Mouse (Mus musculus) MEL (cell line): ENCODE results near the gene Afap1l2. TPM values are rescaled to one million over a fixed set of nuclear protein-coding genes. Genes with fewer than 3 reads are reported as not detected.

Experiments
- DNase-seq: peaks from one replicate; pipeline ENCODE4 v3.0.0; 2011; ENCODE audit warnings: low read depth, low spot score
- H3K27ac ChIP-seq: 2 replicates; pipeline ENCODE4 v1.5.1; 2012; ENCODE audit warnings: low read depth, mild to moderate bottlenecking, control low read depth, low read length, moderate library complexity; ENCODE audit not compliant: control insufficient read depth
- H3K27me3 ChIP-seq, 2 experiments: fragments of 150-350 bp in 1 of 2; sonication (generic) in 1 of 2; 2 replicates each; pipeline ENCODE4 v1.6.1; 2012; ENCODE audit warnings: low read length in 2 of 2, mild to moderate bottlenecking in 2 of 2, improper control_type of control experiment in 1 of 2, moderate library complexity in 1 of 2; ENCODE audit not compliant: insufficient read depth in 2 of 2, control insufficient read depth in 1 of 2
- H3K36me3 ChIP-seq, 2 experiments: 2 replicates each; pipeline ENCODE4 v1.6.1; 2012 to 2014; ENCODE audit warnings: low read length in 2 of 2, improper control_type of control experiment in 1 of 2, inconsistent platforms in 1 of 2, mild to moderate bottlenecking in 1 of 2; ENCODE audit not compliant: insufficient read depth in 2 of 2, control insufficient read depth in 1 of 2
- H3K4me1 ChIP-seq, 2 experiments: fragments of 150-350 bp in 1 of 2; sonication (generic) in 1 of 2; 2 replicates each; pipeline ENCODE4 v1.6.1; 2012; ENCODE audit warnings: low read length in 2 of 2, improper control_type of control experiment in 1 of 2, mild to moderate bottlenecking in 1 of 2; ENCODE audit not compliant: insufficient read depth in 2 of 2, control insufficient read depth in 1 of 2
- H3K4me3 ChIP-seq, 2 experiments: fragments of 150-350 bp in 1 of 2; sonication (generic) in 1 of 2; 2 replicates each; pipeline ENCODE4 v1.5.1; 2012; ENCODE audit warnings: low read depth in 2 of 2, low read length in 2 of 2, mild to moderate bottlenecking in 2 of 2, moderate library complexity in 2 of 2, control low read depth in 1 of 2, improper control_type of control experiment in 1 of 2; ENCODE audit not compliant: control insufficient read depth in 1 of 2, insufficient read depth in 1 of 2
- H3K79me2 ChIP-seq: 2 replicates; pipeline ENCODE4 v1.6.1; 2012; ENCODE audit warnings: mild to moderate bottlenecking, low read length, moderate library complexity; ENCODE audit not compliant: control insufficient read depth, poor library complexity, insufficient read depth
- H3K9ac ChIP-seq: 2 replicates; pipeline ENCODE4 v1.6.1; 2012; ENCODE audit warnings: low read depth, mild to moderate bottlenecking, control low read depth, low read length, moderate library complexity; ENCODE audit not compliant: control insufficient read depth, poor library complexity, severe bottlenecking
- H3K9me3 ChIP-seq: fragments of 150-350 bp; sonication (generic); replicated peaks from 2 replicates; pipeline ENCODE4 v1.6.1; 2012; ENCODE audit warnings: mild to moderate bottlenecking, low read length, improper control_type of control experiment, moderate library complexity; ENCODE audit not compliant: insufficient read depth
- BHLHE40 ChIP-seq: IDR thresholded peaks from 2 replicates; pipeline ENCODE4 v1.6.1; 2012; ENCODE audit warnings: low read depth, mild to moderate bottlenecking, inconsistent platforms, low read length, improper control_type of control experiment, borderline replicate concordance
- CHD2 ChIP-seq: IDR thresholded peaks from 2 replicates; pipeline ENCODE4 v1.6.1; 2011; ENCODE audit warnings: low read length, improper control_type of control experiment
- E2F4 ChIP-seq: IDR thresholded peaks from 2 replicates; pipeline ENCODE4 v1.6.1; 2011; ENCODE audit warnings: low read depth, low read length, improper control_type of control experiment, borderline replicate concordance
- ELF1 ChIP-seq: IDR thresholded peaks from 2 replicates; pipeline ENCODE4 v1.6.1; 2014; ENCODE audit warnings: low read depth, mild to moderate bottlenecking, inconsistent platforms, low read length, improper control_type of control experiment, moderate library complexity
- EP300 ChIP-seq, 2 experiments: IDR thresholded peaks; 2 replicates each; pipeline ENCODE4 v1.6.1; 2011; ENCODE audit warnings: improper control_type of control experiment in 2 of 2, low read length in 2 of 2, low read depth in 1 of 2, mild to moderate bottlenecking in 1 of 2
- JUND ChIP-seq: IDR thresholded peaks from 2 replicates; pipeline ENCODE4 v1.6.1; 2011; ENCODE audit warnings: low read depth, mild to moderate bottlenecking, improper control_type of control experiment, low read length
- KAT2A ChIP-seq: conservative IDR thresholded peaks from 2 replicates; pipeline ENCODE4 v1.6.1; 2012; ENCODE audit warnings: low read depth, low read length, improper control_type of control experiment, inconsistent platforms
- MAFK ChIP-seq: IDR thresholded peaks from 2 replicates; pipeline ENCODE4 v1.6.1; 2011; ENCODE audit warnings: low read depth, mild to moderate bottlenecking, low read length, improper control_type of control experiment, borderline replicate concordance
- MAX ChIP-seq: IDR thresholded peaks from 2 replicates; pipeline ENCODE4 v1.6.1; 2011; ENCODE audit warnings: low read length, improper control_type of control experiment
- MAZ ChIP-seq: IDR thresholded peaks from 2 replicates; pipeline ENCODE4 v1.6.1; 2012; ENCODE audit warnings: low read depth, mild to moderate bottlenecking, inconsistent platforms, low read length, improper control_type of control experiment
- MEF2A ChIP-seq: IDR thresholded peaks from 2 replicates; pipeline ENCODE4 v1.6.1; 2014; ENCODE audit warnings: low read depth, mild to moderate bottlenecking, inconsistent platforms, low read length, improper control_type of control experiment; ENCODE audit not compliant: poor library complexity, insufficient replicate concordance, severe bottlenecking; ENCODE audit errors: extremely low read depth
- MXI1 ChIP-seq: IDR thresholded peaks from 2 replicates; pipeline ENCODE4 v1.6.1; 2011; ENCODE audit warnings: mild to moderate bottlenecking, low read depth, low read length, improper control_type of control experiment
- MYC ChIP-seq: IDR thresholded peaks from 2 replicates; pipeline ENCODE4 v1.6.1; 2011; ENCODE audit warnings: low read depth, mild to moderate bottlenecking, low read length, improper control_type of control experiment, moderate library complexity
- NELFE ChIP-seq: IDR thresholded peaks from 2 replicates; pipeline ENCODE4 v1.6.1; 2011; ENCODE audit warnings: low read depth, low read length, improper control_type of control experiment
- NRF1 ChIP-seq: IDR thresholded peaks from 2 replicates; pipeline ENCODE4 v1.6.1; 2014; ENCODE audit warnings: low read depth, mild to moderate bottlenecking, inconsistent platforms, low read length, improper control_type of control experiment, moderate library complexity; ENCODE audit not compliant: poor library complexity, insufficient read depth, severe bottlenecking
- POLR2AphosphoS2 ChIP-seq: IDR thresholded peaks from 2 replicates; pipeline ENCODE4 v1.6.1; 2011; ENCODE audit warnings: low read length, improper control_type of control experiment
- POLR2AphosphoS5 ChIP-seq: IDR thresholded peaks from 2 replicates; pipeline ENCODE4 v1.6.1; 2012; ENCODE audit warnings: low read depth, borderline replicate concordance, mild to moderate bottlenecking, inconsistent platforms, low read length, moderate library complexity, mixed read lengths
- RAD21 ChIP-seq: IDR thresholded peaks from 2 replicates; pipeline ENCODE4 v1.6.1; 2011; ENCODE audit warnings: mild to moderate bottlenecking, low read depth, low read length, improper control_type of control experiment
- SMC3 ChIP-seq: IDR thresholded peaks from 2 replicates; pipeline ENCODE4 v1.6.1; 2011; ENCODE audit warnings: low read depth, low read length, improper control_type of control experiment
- TAL1 ChIP-seq: IDR thresholded peaks from 2 replicates; pipeline ENCODE4 v1.6.1; 2012; ENCODE audit warnings: mild to moderate bottlenecking, inconsistent platforms, low read length, moderate library complexity, mixed read lengths
- TBP ChIP-seq: IDR thresholded peaks from 2 replicates; pipeline ENCODE4 v1.8.0; 2011; ENCODE audit warnings: low read depth, low read length, improper control_type of control experiment
- USF1 ChIP-seq: IDR thresholded peaks from 2 replicates; pipeline ENCODE4 v1.6.1; 2014; ENCODE audit warnings: low read depth, mild to moderate bottlenecking, inconsistent platforms, low read length, improper control_type of control experiment, moderate library complexity
- USF2 ChIP-seq, 2 experiments: IDR thresholded peaks; 2 replicates each; pipeline ENCODE4 v1.6.1; 2011 to 2012; ENCODE audit warnings: improper control_type of control experiment in 2 of 2, low read length in 2 of 2, borderline replicate concordance in 1 of 2, inconsistent platforms in 1 of 2, low read depth in 1 of 2, mild to moderate bottlenecking in 1 of 2; ENCODE audit not compliant: insufficient read depth in 1 of 2
- ZC3H11A ChIP-seq: IDR thresholded peaks from 2 replicates; pipeline ENCODE4 v1.6.1; 2012; ENCODE audit warnings: low read depth, mild to moderate bottlenecking, inconsistent platforms, low read length, improper control_type of control experiment
- ZKSCAN1 ChIP-seq: IDR thresholded peaks from 2 replicates; pipeline ENCODE4 v1.6.1; 2012; ENCODE audit warnings: low read depth, mild to moderate bottlenecking, inconsistent platforms, low read length, improper control_type of control experiment, moderate library complexity
- ZMIZ1 ChIP-seq: IDR thresholded peaks from 2 replicates; pipeline ENCODE4 v1.6.1; 2012; ENCODE audit warnings: low read depth, mild to moderate bottlenecking, inconsistent platforms, low read length, improper control_type of control experiment, moderate library complexity
- polyA plus RNA-seq, 2 experiments: library from polyadenylated mRNA; stranded (reverse) in 1 of 2; unstranded in 1 of 2; fragments of >175 nt in 1 of 2; fragments of >200 nt in 1 of 2; gene quantifications; 2 replicates each; pipeline versions ENCODE4 v1.2.1 to v1.2.4; 2012; ENCODE audit warnings: low replicate concordance in 2 of 2, low read depth in 1 of 2; ENCODE audit not compliant: insufficient read length in 2 of 2, insufficient read depth in 1 of 2, missing spikeins in 1 of 2
- total RNA-seq: library from RNA; depleted of rRNA; stranded (reverse); fragments of 300-350 nt; gene quantifications from 2 replicates; pipeline ENCODE4 v1.2.3, GENCODE M21; 2012

The Afap1l2 gene
- total and polyA plus RNA-seq, 3 experiments, result not detected

DNA sequence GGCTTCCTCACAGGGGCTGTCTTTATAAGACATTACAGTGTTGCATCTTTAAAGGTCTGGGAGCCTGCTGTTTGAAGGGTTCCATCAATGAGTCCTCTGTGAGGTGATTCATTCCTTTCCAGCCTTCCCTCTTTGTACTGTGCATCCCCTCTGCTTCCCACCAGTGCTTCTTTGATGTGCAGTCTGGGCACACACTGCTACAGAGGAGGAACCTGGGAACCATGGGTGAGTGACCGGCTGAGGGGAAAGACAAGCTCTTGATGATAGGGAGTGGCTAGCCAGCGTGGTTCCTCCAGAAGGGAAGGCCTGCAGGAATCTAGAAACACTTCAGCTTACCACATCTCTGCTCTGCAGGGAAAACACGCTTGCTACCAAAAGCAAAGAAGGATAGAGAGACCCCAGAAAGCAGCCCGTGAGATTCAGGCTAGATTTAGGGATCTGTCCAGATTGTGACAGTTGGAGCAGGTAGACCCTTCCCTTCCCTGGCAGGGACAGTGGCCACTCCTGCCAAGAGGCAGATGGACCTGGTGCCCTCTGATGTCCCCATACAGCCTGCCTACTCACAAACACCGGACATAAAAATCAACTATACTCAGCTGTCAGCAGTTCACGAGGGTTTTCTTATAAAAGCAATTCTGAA is 59.9 kb downstream of the Afap1l2 start:
- TF ChIP-seq MXI1, result no peak
- TF ChIP-seq TAL1, result no peak
- TF ChIP-seq BHLHE40, result no peak
- TF ChIP-seq SMC3, result no peak
- TF ChIP-seq ZC3H11A, result no peak
- no peak for TF ChIP-seq POLR2AphosphoS2
- TF ChIP-seq ZKSCAN1, result no peak
- TF ChIP-seq NELFE, result no peak
- no peak for TF ChIP-seq POLR2AphosphoS5
- DNase-seq, result no peak
- Histone ChIP-seq H3K4me1 (no peaks in the 10 kb centered on the region), H3K9me3 (no peaks in the 10 kb centered on the region), H3K36me3 (no peaks in the 10 kb centered on the region), H3K27ac (no peak overlapping the region), H3K27me3 (no peaks in the 10 kb centered on the region), H3K9ac (no peak overlapping the region), H3K79me2 (no peaks in the 10 kb centered on the region), H3K4me3 (no peak overlapping the region)

DNA sequence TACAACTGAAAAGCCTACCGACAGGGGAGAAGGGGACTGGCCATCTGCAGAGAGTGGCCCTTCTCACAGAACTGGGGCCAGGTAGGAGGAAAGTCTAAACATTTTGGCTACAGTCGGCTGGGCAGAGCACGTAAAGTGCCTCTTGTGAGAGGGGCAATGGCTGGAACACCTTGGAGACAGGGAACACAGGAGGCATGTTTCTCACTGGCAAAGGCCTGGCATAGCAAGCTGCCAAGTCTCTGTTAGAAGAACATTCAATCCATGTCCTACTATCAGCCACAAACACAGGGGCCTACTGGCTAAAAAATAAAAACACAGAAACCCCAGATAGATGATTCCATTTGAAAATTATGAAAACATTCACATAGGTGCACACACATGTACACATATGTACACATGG is 61.3 kb downstream of the Afap1l2 start:
- Histone ChIP-seq H3K4me1 (no peaks in the 10 kb centered on the region), H3K4me3 (no peak overlapping the region), H3K36me3 (no peaks in the 10 kb centered on the region), H3K9me3 (no peaks in the 10 kb centered on the region), H3K9ac (no peak overlapping the region)
- TF ChIP-seq RAD21, result no peak
- TF ChIP-seq MEF2A, result no peak
- no peak for TF ChIP-seq ZMIZ1
- TF ChIP-seq E2F4, result no peak
- TF ChIP-seq BHLHE40, result no peak
- no peak for TF ChIP-seq CHD2
- no peak for TF ChIP-seq JUND
- TF ChIP-seq TBP, result no peak
- TF ChIP-seq MYC, result no peak
- no peak for TF ChIP-seq USF1
- TF ChIP-seq ELF1, result no peak
- TF ChIP-seq MAZ, result no peak
- TF ChIP-seq USF2 (IDR thresholded peaks at IDR 0.05; ENCODE audit: borderline replicate concordance in 1 of 2, insufficient read depth in 1 of 2, low read depth in 1 of 2, low read length in 2 of 2), result no peak
- no peak for TF ChIP-seq KAT2A
- no peak for TF ChIP-seq NELFE
- TF ChIP-seq MAX, result no peak
- TF ChIP-seq EP300 (IDR thresholded peaks at IDR 0.05; ENCODE audit: low read depth in 1 of 2, low read length in 2 of 2), result no peak
- TF ChIP-seq MAFK, result no peak
- no peak for TF ChIP-seq NRF1
- TF ChIP-seq, all 39 proteins: peak for 0
- DNase-seq, result no peak
- Histone ChIP-seq H3K27me3 (no peaks in the 10 kb centered on the region), H3K27ac (no peak overlapping the region), H3K79me2 (no peaks in the 10 kb centered on the region)
